Mouse (Mus musculus) monocyte, adult 2 months (primary cell): ENCODE measurements at regions not wholly inside any gene's neighbourhood (a gene's known extent, or its start where the extent isn't known, plus 50 kb on each side); places are given as distances from the start of the nearest gene placed in this dataset.

Source experiments
- DNase-seq, 2 experiments: peaks; one replicate each; pipeline ENCODE4 v3.0.0; 2022; ENCODE audit warnings: low spot score in 2 of 2, low read depth in 1 of 2

DNA sequence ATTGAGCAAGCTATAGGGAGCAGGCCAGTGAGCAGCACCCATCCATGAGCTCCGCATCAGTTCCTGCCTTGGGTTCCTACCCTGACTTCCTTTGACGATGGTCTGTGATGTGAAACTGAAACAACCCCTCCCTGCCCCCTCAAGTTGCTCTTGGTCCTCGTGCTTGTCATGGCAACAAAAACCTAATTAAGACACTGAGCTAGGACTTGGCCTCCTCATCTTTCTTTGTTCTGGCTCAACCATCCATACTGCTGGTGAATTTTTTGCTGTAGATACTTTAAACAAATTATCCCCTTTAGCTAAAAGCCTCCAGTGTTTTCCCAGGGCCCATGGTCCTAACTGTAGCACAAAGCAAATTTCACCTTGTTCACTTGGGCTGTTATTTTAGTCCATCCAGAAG is 129.9 kb upstream of the Peli2 start:
- no peak for DNase-seq

DNA sequence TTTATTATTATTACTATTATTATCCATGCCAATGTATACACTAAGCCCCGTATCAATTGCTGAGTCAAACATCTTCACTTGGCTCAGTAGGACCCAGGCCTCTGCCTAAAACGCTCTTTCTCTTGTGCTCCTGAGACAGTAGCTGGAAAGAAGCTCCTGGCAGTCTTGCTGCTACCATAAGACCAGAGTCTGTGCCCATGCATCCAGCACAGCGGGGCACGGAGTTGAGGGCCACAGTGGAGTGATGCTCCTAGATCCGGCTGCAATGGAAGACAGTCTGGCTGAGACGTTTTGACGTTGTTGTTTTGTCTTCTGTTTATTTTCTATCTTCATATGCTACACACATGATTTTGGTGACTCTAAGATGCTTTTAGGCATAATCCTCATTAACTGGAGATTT is 129.1 kb upstream of the Peli2 start:
- no peak for DNase-seq

DNA sequence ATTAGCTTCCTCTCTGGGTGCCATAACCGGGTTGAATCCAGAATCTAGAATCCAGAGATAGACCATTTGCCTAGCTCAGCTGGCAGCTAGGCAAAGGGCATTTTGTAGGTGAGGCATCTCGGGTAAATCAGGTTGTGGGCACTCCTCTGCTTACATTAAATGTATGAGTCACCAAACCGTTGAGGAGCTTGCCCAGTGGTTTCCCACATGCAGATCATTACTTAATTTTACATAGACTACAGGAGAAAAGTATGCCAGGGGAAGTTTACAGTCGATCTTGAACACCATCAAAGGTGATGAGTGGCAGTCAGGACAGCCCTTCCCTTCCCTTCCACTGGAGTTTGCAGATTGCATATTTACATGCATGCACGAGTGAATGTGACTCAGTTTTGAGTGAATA is 128.5 kb upstream of the Peli2 start:
- no peak for DNase-seq

DNA sequence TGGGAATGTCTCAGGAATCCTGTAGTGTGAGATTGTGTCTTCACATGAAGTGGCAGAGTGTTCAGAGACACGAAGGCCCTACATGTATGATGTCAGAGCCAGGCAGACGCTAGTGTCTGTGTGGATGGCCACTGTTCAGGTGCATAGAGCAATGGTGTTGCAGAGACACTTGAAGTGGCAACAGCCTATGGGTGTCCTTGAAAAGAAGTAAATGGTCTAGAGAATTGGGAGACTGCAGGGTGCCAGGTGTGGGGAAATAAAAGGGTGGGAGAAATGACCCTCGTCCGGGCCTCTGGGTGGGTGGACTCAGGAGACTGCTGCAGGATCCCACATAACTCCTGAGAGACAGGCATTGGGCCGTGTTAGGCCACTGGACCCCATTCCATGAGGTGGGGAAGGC is 127.8 kb upstream of the Peli2 start:
- no peak for DNase-seq

DNA sequence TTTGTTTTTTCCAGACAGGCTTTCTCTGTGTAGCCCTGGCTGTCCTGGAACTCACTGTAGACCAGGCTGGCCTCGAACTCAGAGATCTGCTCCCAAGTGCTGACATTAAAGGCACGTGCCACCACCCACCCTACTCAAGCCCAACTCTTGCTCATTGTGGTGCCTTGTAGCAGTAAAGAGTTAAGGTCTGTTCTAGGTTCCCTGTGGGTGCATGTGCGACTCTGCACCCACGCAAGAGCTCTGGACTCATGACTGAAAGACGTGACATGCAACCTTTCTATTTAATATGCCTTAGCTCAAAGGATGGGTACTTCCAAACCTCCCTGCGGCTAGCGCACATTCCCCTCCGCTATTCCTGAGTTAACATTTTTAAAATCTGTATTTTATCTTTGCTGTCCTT is 121.7 kb upstream of the Peli2 start:
- no peak for DNase-seq

DNA sequence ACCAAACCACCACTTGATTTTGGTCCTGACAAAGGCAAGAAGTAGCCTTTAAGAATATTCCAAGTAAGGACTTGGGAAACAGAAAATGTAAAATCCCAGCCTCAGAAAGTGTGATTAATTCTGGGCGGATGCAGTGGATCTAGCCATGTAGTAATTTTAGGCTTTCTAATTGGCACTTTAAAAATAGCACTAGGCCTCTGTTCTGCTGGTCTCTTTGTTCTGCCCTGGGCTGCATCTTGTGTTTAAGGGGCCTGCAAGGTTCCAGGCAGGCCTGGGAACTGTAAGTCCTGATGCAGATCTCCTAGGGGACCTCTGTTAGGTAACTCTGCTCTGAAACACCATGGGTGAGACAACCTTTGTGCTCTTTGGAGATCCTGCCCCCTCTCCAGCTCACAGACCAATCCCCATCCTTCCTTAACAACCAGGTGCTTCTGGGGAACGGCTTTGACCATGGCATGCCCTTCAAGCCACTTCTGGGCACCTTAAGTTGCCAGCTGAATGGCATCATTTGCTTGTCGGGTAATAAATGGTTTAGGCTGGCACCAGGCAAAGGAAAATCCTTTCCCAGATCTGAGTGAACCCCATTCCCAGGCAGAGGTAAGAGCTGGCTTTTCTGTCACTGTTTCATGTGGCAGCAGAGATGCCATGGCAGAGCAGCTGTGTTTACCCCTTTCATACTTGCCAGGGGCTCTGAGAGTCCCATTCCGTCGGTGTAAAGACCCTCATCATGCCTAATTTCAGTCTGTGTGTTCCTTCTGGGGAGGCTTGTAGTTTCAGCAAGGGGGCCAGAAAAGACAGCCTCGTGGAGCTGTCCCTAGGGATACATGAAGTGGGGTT is 115.3 kb upstream of the Peli2 start:
- no peak for DNase-seq

DNA sequence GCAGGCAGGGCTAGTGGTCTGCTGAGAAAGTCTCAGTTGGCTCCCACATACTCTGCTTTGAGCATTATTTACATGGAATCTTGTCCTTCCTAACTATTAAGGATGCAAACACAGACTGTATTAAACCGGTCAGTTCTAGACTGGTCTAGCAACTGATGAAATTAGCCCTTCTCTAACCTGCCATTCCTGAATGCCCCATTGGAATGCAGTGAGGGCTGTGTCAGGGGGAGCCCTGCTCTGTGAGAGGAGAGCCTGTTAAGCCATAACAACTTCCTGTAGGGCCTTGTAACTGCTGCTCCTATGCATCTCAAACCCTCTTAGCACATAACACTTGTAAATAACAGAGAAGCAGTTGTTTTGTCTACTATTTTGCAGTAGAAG is 114.7 kb upstream of the Peli2 start:
- no peak for DNase-seq

DNA sequence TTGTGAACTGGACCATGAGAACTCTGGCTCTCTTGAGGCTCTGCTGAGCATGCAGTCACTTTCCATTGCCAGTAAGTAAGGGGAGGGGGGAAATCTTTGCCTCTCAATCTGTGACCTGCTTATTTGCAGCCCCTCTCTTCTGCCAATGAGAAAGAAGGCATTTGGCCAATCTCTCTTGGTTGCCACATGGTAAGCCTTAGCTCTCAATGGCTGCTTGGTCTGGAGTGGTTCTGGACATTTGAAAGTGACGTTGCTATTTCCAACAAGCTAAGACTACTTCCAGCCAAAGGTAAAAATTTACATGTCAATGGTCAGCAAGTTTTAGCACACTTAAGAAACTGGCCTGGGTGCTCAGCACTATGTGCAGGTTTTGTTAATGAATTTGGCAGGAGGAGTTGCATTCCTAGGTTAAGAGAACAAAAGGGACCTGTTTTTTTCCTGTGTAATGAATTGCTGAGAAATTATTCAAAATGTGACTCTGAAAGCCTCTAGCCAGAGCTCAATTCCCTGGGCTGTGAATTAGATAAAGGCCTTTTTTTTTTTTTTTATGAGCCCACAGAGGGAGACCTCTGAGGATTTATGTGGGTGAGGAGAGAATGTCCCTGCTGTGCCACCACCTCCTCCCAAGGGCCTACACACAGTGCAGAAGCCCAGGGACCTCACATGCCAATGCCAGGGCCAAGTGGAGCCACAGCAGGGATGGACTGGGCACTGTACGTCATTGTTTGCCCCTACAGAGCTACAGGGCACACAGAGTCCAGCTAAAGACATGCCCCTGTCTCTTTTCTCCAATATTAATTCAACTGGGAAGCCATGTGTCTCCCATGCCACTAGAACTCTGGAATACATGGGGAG is 108.0 kb upstream of the Peli2 start:
- no peak for DNase-seq

DNA sequence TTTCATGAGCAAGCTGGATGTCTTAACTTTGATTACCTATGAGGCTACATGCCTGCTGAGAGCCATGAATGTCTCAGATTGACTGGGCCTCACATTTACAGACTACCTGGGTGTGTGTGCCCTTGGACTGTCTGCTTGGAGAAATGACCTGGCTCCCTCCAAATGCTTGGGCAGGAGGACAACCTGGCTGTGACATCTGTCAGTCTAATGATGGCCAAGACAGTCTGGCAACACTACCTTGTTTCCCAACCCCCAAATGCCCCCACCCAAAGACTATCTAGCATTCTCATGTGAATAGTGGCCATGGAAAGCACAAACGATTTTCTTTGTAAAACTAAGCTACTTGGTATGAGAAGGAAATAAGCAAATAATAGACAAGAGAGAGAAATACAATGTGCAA is 107.2 kb upstream of the Peli2 start:
- DNase-seq = no peak

DNA sequence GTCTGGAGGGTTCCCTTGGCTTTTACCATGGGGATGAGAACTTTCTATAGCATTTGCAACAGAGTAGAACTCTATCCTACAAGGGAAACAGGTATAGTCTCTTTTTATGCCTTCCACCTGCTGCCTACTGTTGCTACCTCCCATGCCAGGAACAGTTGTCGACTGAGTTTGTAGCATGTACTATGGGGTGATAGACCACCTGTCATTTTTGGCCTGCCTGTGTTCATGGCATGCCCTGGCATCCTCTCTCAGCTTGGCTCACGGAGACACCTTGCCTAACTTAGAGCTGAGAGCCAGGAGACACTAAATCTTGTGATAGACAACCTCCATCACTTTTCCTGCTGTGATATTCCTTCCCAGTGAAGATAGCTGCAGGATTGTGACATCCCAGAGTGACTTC is 105.8 kb upstream of the Peli2 start:
- no peak for DNase-seq

DNA sequence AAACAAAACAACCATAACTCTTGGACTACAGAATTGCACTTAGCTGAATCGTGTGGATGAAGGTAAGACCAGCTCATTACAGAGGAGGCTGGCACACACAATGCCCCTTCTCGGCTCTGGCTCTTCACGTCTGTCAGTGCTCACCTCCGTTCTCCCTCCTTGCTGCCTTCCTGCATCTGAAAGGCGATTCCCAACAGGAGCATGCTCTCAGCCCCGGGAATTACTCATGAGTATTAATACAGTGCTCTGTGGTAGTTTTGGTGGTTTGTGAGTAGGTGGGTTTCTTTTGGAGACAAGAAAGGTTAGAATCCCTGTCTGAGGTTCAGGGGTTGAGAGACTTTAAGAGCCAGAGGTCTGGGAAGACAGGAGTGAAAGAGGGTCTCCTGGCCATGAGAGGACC is 102.7 kb upstream of the Peli2 start:
- DNase-seq = no peak

DNA sequence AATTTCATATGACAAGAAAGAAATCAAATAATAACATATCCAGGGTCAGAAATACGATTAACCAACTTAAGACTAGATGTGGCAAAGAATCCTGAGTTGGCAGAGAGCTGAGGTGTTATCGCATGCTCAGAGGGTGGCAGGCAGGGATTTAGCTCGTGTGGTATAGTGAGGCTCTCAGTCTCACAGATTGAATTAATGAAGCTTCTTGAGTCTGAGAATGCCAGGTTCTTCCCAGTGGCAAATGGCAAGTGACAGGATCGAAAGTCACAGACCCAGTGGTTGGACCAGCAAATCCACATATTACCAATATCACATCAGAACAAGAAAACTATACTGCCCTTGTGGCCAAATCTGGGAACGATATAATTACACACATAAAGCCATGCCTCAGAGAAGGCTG is 101.3 kb upstream of the Peli2 start:
- no peak for DNase-seq

DNA sequence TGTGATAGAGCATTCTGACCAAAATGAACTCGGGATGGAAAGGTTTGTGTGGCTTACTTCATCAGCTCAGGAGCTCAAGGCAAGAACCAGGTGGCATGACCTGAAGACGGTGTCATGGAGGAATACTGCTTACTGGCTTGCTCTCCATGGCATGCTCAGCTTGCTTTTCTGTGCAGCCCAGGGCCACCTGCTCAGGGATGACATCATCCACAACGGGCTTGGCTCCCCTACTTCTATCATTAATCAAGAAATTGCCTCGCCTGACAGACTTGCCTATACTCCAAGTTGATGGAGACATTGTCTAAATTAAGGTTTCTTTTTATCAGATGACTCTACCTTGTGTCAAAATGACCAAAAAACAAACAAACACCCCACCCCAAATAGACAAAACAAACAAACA is 98.4 kb upstream of the Peli2 start:
- DNase-seq = no peak

DNA sequence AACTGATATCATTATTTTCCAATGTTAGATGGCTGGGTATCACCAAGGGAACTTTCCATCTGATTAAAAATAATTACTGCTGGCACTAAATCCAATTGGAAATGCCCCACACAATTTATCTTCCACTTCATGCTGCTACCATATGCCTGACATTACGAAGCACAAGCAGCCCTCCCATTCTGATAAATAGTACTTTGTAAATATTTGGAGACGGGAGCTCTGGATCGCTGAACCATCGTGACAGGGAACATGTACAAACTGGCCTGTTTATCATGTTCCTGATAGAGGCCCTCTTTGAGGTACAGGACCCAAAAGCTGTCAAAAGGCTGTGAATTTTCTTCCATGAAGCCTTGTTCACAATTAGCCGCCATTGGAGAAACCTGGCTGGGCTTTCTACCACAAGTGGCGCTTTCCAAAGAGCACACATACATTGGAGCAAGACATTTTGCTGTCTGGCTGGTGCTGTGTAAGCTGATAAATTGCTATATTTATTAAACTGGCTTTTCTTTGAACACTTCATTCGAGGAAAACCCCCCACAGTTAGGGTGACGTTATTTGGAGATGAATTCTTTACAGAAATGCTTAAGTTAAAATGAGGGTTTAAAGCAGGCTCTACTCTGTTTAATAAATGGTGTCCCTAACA is 96.5 kb upstream of the Peli2 start:
- DNase-seq = no peak

DNA sequence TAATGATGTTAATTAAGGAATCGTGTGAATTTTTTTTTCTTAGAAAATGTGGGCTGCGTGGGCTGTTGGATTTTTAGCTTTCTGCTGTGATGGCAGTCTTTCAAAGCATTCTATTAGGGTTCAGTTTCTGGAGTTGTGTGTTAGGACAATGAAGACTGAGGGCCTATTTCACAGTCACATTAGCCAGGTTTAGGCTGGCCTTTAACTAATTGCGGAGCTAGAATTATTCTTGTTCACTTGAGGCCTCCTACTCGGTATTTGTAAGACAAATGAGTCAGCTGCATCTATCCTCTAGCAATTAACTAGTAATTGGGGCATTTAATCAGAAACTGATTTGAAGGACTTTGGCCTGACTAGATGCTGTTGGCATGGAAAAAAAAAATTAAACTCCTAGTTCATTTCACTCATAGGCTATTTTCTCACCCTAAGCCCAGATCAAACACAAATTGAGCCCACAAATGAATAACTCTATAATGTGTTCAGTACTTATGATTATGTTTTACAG is 81.3 kb upstream of the Peli2 start:
- DNase-seq = no peak

DNA sequence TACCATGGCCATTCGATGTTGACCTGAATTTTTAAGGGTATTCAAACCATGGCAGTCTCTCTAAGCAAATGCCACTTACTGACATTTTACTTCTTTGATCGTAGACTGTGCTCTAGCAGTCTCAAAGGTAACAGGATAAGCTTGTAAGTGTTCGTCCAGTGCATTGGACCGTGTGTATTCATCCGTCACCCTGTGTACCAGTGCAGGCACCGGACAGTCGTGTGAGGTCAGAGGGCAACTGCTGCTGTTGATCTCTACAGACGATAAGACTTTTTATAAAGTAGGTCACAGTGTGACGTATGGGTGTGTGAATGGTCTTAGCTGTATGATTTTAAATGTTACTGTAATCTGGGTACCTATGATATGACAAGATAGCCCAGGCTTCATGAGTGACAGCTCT is 74.5 kb upstream of the Peli2 start:
- no peak for DNase-seq

DNA sequence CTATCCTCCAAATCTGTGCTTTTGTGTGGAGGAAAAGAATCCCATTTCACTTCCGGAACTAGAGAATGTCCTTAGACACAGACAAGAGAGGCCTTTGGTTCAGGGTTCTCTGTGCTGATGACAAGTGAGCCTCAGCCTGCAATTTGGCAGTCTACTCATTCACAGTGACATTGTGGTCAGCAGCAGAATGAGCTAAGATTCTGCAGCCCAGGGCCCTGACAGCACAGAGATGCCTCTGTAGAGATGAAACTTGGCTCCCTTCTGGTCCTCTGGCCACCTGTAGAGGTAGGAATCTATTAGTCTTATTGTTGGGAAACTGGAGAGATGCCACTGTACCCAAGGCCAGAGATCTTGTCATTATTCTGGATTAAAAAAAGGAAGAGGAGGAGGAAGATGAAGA is 73.8 kb upstream of the Peli2 start:
- DNase-seq = no peak

DNA sequence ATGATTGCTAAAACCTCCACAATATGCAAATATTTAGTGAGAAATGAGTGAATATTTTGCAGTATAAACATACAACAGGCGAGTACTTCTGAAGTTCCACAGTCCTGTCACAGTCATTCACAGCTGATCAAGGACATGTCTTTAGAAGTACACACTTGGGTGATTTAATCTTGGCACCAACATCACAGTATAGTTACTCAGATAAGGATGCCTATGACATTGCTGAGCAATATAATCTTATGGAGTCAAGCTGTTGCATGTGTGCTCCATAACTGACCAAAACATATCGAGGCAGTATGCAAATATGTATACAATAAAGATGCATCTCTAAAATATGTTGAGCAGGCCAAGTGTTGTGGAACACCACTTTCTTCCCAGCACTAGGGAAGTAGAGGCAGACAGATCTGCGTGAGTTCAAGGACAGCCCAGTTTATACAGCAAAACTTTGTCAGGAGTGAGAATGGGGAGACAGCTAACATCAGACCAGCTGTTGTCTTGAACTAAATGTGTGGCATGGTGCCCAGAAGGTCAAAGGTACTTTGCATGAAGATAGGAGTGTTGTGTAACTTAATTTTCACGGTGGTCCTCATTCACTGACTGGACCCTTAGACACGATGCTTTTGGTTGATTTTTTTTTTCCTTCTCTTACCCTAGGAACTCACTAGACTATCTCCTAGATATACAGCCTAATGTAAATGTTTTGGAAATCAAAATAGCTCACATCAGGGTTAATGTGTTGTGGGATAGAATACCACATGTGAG is 70.7 kb upstream of the Peli2 start:
- DNase-seq = no peak

DNA sequence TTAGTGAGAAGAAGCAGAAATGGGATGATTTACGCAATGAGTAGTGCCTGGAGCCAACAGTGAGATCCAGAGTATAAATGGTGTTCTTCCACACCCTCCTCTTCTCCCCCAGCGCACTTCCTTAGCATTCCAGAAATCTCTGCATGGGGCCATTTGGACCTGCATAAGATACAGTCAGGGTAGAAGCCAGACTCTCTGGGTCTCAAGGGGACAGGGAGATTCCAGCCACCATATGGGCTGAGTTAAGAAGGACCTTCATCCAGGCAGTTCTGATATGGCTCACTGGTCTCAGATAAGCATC is 70.2 kb upstream of the Peli2 start:
- DNase-seq = no peak

DNA sequence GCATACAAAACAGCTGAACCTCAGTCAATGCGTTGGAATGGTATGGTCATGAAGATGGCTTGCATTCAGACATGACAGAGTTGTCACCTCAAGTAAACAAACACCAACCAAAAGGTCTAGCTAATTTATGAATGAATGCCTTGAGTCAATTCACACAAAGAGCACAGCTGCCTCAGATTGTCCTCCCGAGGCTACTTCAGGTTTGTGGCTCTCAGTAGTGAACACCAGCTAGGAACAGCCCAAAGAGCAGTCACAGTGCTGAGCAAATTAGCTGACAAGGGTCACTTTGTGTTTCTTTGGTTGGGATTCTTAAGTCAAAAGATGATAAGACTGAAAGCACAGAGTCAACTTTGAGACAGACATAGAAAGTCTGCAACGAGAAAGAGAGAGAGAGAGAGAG is 68.7 kb upstream of the Peli2 start:
- no peak for DNase-seq

DNA sequence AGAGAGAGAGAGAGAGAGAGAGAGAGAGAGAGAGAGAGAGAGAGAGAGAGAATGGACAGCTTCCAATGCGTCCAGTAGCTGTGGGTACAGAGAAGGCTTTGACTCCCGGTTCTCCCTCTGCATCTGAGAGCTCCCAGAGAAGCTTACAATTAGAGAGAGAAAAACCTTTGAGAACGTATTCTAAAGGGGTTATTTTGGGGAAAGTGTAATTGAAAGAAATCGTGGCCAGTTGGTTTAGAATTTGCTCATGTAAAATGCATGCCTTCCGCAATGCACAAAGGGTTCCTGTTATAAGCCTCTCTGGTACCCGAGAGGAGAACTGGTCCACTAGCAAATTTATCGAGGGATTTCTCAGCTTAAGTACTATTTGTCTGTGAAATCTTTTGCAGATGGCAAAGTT is 68.2 kb upstream of the Peli2 start:
- DNase-seq = no peak
